Mouse (Mus musculus): ENCODE results near the gene Tor1b. TPM values are rescaled to one million over a fixed set of nuclear protein-coding genes. Genes with fewer than 3 reads are reported as not detected.

The Tor1b gene
- polyA plus RNA-seq, 2 experiments = 39.6 to 45.3 TPM

DNA sequence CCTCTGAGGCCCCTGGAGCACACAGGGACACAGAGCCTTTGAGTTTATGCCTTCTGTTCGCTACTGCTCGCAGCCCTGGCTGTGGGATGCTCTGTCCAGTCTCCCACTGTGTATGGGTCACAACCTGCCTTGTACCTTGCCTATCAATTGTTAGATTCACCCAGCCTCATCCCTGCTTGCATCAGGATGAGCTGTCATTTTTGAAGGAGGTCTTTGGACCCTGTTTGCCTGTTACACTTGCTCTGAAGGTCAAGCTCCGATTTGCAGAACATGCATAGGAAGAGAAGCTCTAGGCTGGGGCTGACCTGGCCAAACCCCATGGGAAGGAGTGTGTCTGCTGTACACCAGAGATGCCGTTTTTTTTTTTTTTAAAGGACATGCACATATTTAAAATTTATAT lies 4.8 kb downstream of the Tor1b start:
- Histone ChIP-seq H3K4me2 (replicated peaks; ENCODE audit: low read depth, low read length, severe bottlenecking) (no peak overlapping the region), H3K27me3 (ENCODE audit: control insufficient read depth, insufficient read depth, low read length) (no peaks in the 10 kb centered on the region), H3K36me3 (ENCODE audit: control insufficient read depth, insufficient read depth, low read length) (peaks cover 72% of the 10 kb centered on the region), H3K27ac (replicated peaks; ENCODE audit: low read depth, low read length) (no peak overlapping the region), H3K9me3 (ENCODE audit: control insufficient read depth, low read length) (no peaks in the 10 kb centered on the region), H3K4me3 (replicated peaks; ENCODE audit: low read length) (no peak overlapping the region), H3K4me1 (ENCODE audit: control insufficient read depth, insufficient read depth, low read length) (peaks cover 13% of the 10 kb centered on the region; the same call in 1 of the 2 replicates), H3K9ac (ENCODE audit: low read depth, low read length, severe bottlenecking) (no peak overlapping the region)
- no peak for TF ChIP-seq POLR2A (IDR thresholded peaks at IDR 0.05; ENCODE audit: borderline replicate concordance, extremely low read depth, insufficient read depth, insufficient read length)
- 88% methylated on average over 4 of the region's 4 CpGs for WGBS
- DNase-seq (ENCODE audit: low spot score) = no peak
- no peak for ATAC-seq (ENCODE audit: low FRiP score, low read depth)

DNA sequence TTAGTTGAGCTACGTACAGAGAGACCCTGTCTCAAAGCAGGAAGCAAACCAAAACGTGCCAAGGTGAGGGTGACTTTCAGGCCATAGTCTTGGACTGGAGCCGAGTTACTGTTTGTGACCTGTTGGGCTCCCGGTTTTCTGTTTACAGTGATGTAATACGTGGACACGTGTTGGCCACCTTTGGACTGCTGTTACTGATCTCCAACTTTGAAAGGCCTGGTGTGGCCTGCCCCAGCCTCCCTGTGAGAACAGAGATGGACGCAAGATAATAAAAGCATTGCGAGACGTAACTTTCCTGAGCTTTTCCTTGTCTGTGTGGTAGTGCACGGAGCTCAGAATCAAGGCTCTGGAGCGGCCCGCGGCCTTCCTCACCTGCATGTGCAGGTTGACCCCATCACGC lies 6.0 kb downstream of the Tor1b start:
- Histone ChIP-seq H3K4me2 (replicated peaks; ENCODE audit: low read depth, low read length, severe bottlenecking) (no peak overlapping the region), H3K27ac (replicated peaks; ENCODE audit: low read depth, low read length) (no peak overlapping the region), H3K36me3 (ENCODE audit: control insufficient read depth, insufficient read depth, low read length) (peaks cover 84% of the 10 kb centered on the region), H3K9me3 (ENCODE audit: control insufficient read depth, low read length) (no peaks in the 10 kb centered on the region), H3K4me1 (ENCODE audit: control insufficient read depth, insufficient read depth, low read length) (peaks cover 9% of the 10 kb centered on the region; the same call in 1 of the 2 replicates), H3K9ac (ENCODE audit: low read depth, low read length, severe bottlenecking) (no peak overlapping the region), H3K27me3 (ENCODE audit: control insufficient read depth, insufficient read depth, low read length) (no peaks in the 10 kb centered on the region), H3K4me3 (replicated peaks; ENCODE audit: low read length) (no peak overlapping the region)
- ATAC-seq (ENCODE audit: low FRiP score, low read depth) (no peak), DNase-seq (ENCODE audit: low spot score) (no peak)
- WGBS = 92% methylated on average over 14 of the region's 14 CpGs
- TF ChIP-seq POLR2A (IDR thresholded peaks at IDR 0.05; ENCODE audit: borderline replicate concordance, extremely low read depth, insufficient read depth, insufficient read length) = no peak

DNA sequence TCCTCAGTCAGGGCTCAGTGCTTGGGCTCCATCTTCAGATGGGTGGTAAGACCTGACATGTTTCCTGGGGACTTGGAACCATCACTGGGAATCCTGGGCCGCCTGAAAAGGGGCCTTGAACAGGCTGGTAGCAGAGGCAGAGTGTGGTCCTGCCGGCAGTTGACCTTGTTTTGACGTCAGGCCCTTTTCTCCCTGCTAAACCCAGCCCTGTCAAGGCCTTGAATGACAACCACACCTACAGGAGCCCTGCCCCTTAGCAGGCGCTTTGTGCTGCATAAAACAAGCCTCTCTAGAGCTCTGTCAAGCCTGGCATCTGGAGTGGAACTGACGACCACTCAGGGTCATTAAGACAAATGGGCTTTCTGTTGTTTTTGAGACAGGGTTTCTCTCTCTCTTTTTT lies 7.1 kb downstream of the Tor1b start:
- no peaks in the 10 kb centered on the region for H3K27me3 ChIP-seq (ENCODE audit: control insufficient read depth, insufficient read depth, low read length)
- no peak for TF ChIP-seq POLR2A (IDR thresholded peaks at IDR 0.05; ENCODE audit: borderline replicate concordance, extremely low read depth, insufficient read depth, insufficient read length)
- DNase-seq (ENCODE audit: low spot score) = no peak
- H3K27ac ChIP-seq (replicated peaks; ENCODE audit: low read depth, low read length) = no peak overlapping the region
- no peak overlapping the region for H3K9ac ChIP-seq (ENCODE audit: low read depth, low read length, severe bottlenecking)
- no peaks in the 10 kb centered on the region for H3K9me3 ChIP-seq (ENCODE audit: control insufficient read depth, low read length)
- H3K4me2 ChIP-seq (replicated peaks; ENCODE audit: low read depth, low read length, severe bottlenecking) = no peak overlapping the region
- 55% methylated on average over 5 of the region's 5 CpGs for WGBS
- H3K4me3 ChIP-seq (replicated peaks; ENCODE audit: low read length) = no peak overlapping the region
- H3K4me1 ChIP-seq (ENCODE audit: control insufficient read depth, insufficient read depth, low read length) = no peaks in the 10 kb centered on the region; the same call in 1 of the 2 replicates
- no peak for ATAC-seq (ENCODE audit: low FRiP score, low read depth)
- peaks cover 95% of the 10 kb centered on the region for H3K36me3 ChIP-seq (ENCODE audit: control insufficient read depth, insufficient read depth, low read length)

GRCm38 (mm10) chr2:30962570-30963254 lies 10.0 kb downstream of the Tor1b start:
- Histone ChIP-seq H3K27ac (replicated peaks; ENCODE audit: low read depth, low read length) (no peak overlapping the region), H3K27me3 (ENCODE audit: control insufficient read depth, insufficient read depth, low read length) (no peaks in the 10 kb centered on the region), H3K9me3 (ENCODE audit: control insufficient read depth, low read length) (no peaks in the 10 kb centered on the region), H3K4me1 (ENCODE audit: control insufficient read depth, insufficient read depth, low read length) (peaks cover 10% of the 10 kb centered on the region), H3K4me2 (replicated peaks; ENCODE audit: low read depth, low read length, severe bottlenecking) (no peak overlapping the region), H3K36me3 (ENCODE audit: control insufficient read depth, insufficient read depth, low read length) (peaks cover 78% of the 10 kb centered on the region), H3K9ac (ENCODE audit: low read depth, low read length, severe bottlenecking) (no peak overlapping the region), H3K4me3 (replicated peaks; ENCODE audit: low read length) (no peak overlapping the region)
- no peak for DNase-seq (ENCODE audit: low spot score)
- no peak for TF ChIP-seq POLR2A (IDR thresholded peaks at IDR 0.05; ENCODE audit: borderline replicate concordance, extremely low read depth, insufficient read depth, insufficient read length)
- ATAC-seq (ENCODE audit: low FRiP score, low read depth) = no peak
- 84% methylated on average over 11 of the region's 11 CpGs for WGBS

DNA sequence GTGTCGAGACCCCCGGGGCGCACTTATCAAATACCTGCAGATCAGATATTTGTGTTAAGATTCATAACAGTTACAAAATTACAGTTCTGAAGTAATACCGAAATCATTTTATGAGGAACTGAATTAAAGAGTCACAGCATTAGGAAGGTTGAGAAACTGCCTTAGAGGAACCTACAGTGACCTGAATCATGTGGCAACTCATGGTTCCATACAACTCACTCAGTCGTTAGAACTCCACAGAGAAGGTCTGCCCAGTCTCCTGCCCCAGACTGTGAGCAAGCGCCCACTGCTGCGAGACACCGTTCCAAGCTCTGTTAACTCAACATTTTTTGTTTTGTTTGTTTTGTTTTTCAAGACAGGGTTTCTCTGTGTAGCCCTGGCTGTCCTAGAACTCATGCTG lies 12.9 kb downstream of the Tor1b start:
- WGBS = 90% methylated on average over 8 of the region's 8 CpGs
- no peak for TF ChIP-seq POLR2A (IDR thresholded peaks at IDR 0.05; ENCODE audit: borderline replicate concordance, extremely low read depth, insufficient read depth, insufficient read length)
- H3K27me3 ChIP-seq (ENCODE audit: control insufficient read depth, insufficient read depth, low read length) = no peaks in the 10 kb centered on the region
- no peak overlapping the region for H3K4me3 ChIP-seq (replicated peaks; ENCODE audit: low read length)
- H3K36me3 ChIP-seq (ENCODE audit: control insufficient read depth, insufficient read depth, low read length) = peaks cover 51% of the 10 kb centered on the region
- peaks cover 10% of the 10 kb centered on the region for H3K4me1 ChIP-seq (ENCODE audit: control insufficient read depth, insufficient read depth, low read length)
- ATAC-seq (ENCODE audit: low FRiP score, low read depth) (no peak), DNase-seq (ENCODE audit: low spot score) (no peak)
- no peak overlapping the region for H3K27ac ChIP-seq (replicated peaks; ENCODE audit: low read depth, low read length)
- H3K9me3 ChIP-seq (ENCODE audit: control insufficient read depth, low read length) = no peaks in the 10 kb centered on the region
- no peak overlapping the region for H3K9ac ChIP-seq (ENCODE audit: low read depth, low read length, severe bottlenecking)
- no peak overlapping the region for H3K4me2 ChIP-seq (replicated peaks; ENCODE audit: low read depth, low read length, severe bottlenecking)
